Mouse (Mus musculus) brain, embryonic 14.5 days (tissue): ENCODE data around the gene Tprgl. TPM values are rescaled to one million over a fixed set of nuclear protein-coding genes. Genes with fewer than 3 reads are reported as not detected.
A peak's percentile ranks its signal among the peaks of the same experiment; 100 is the strongest.

Experiments
- DNase-seq: peaks from one replicate; pipeline ENCODE4 v3.0.0-alpha.2; 2011; ENCODE audit warnings: low read depth
- CTCF ChIP-seq: fragments of 200-500 bp; IDR thresholded peaks from 2 replicates; pipeline ENCODE4 v1.5.1; 2012; ENCODE audit warnings: inconsistent platforms, mild to moderate bottlenecking, moderate library complexity, borderline replicate concordance; ENCODE audit not compliant: insufficient read depth, insufficient read length; ENCODE audit errors: extremely low read depth
- POLR2A ChIP-seq: fragments of 200-500 bp; IDR thresholded peaks from 2 replicates; pipeline ENCODE4 v1.6.1; 2012; ENCODE audit warnings: mild to moderate bottlenecking, inconsistent platforms, borderline replicate concordance; ENCODE audit not compliant: poor library complexity, insufficient read depth, insufficient read length, severe bottlenecking; ENCODE audit errors: extremely low read depth
- polyA plus RNA-seq: library from polyadenylated mRNA; depleted of rRNA; stranded (reverse); fragments of >200 nt; gene quantifications from 2 replicates; pipeline ENCODE4 v1.2.3, GENCODE M21; 2012; rRNA removed

Gene Tprgl
- polyA plus RNA-seq: 139 and 147 TPM in 2 replicates

- TF ChIP-seq CTCF: no peak
- peak; percentile 97 for TF ChIP-seq POLR2A
- DNase-seq: peak; percentile 99
These were observed at the start of gene Tprgl for GRCm38 (mm10) chr4:154160538-154161390. Gene Tprgl (minus strand): TSS chr4:154160666.

- TF ChIP-seq POLR2A: no peak
- TF ChIP-seq CTCF: no peak
- DNase-seq: no peak
These were observed 49.4 kb upstream of the Tprgl start for GRCm38 (mm10) chr4:154209825-154210224.

GRCm38 (mm10) chr4:154209054-154209453 lies 48.6 kb upstream of the Tprgl start:
- TF ChIP-seq POLR2A: no peak
- no peak for DNase-seq

- TF ChIP-seq CTCF (peak; percentile 93), POLR2A (no peak)
- peak; percentile 86 for DNase-seq
These were observed 46.8 kb upstream of the Tprgl start for GRCm38 (mm10) chr4:154207261-154207660.

- no peak for DNase-seq
- TF ChIP-seq CTCF (no peak), POLR2A (no peak)
These were observed 44.9 kb upstream of the Tprgl start for GRCm38 (mm10) chr4:154205392-154205791.

- no peak for DNase-seq
- TF ChIP-seq CTCF: no peak
- TF ChIP-seq POLR2A: no peak
These were observed 44.1 kb upstream of the Tprgl start for GRCm38 (mm10) chr4:154204532-154204931.

- no peak for DNase-seq
- no peak for TF ChIP-seq CTCF
- no peak for TF ChIP-seq POLR2A
These were observed 41.0 kb upstream of the Tprgl start for GRCm38 (mm10) chr4:154201511-154201910.

- TF ChIP-seq CTCF (no peak), POLR2A (no peak)
- peak; percentile 58 for DNase-seq
These were observed 38.0 kb upstream of the Tprgl start for GRCm38 (mm10) chr4:154198377-154198961.

GRCm38 (mm10) chr4:154197961-154198360 lies 37.5 kb upstream of the Tprgl start:
- no peak for TF ChIP-seq POLR2A
- no peak for TF ChIP-seq CTCF
- DNase-seq: no peak

- TF ChIP-seq CTCF: no peak
- no peak for TF ChIP-seq POLR2A
- no peak for DNase-seq
These were observed 28.5 kb upstream of the Tprgl start for GRCm38 (mm10) chr4:154188948-154189347.

- no peak for TF ChIP-seq POLR2A
- TF ChIP-seq CTCF: no peak
- no peak for DNase-seq
These were observed 25.6 kb upstream of the Tprgl start for GRCm38 (mm10) chr4:154186002-154186537.
